Mouse (Mus musculus) c-Kit-positive CD71-positive TER-119-positive erythroid progenitor cells, embryonic 14.5 days (primary cell): ENCODE data around the gene Frmd8.
"Not testable (repeated sequence)": the region's sequence is repeated elsewhere in the genome, so short reads cannot be mapped to it uniquely, and the experiment has no call there.

ENCODE experiments used
- DNase-seq: peaks from one replicate; pipeline ENCODE4 v3.0.0-alpha.2; 2013; ENCODE audit warnings: low spot score

The Frmd8 gene

DNA sequence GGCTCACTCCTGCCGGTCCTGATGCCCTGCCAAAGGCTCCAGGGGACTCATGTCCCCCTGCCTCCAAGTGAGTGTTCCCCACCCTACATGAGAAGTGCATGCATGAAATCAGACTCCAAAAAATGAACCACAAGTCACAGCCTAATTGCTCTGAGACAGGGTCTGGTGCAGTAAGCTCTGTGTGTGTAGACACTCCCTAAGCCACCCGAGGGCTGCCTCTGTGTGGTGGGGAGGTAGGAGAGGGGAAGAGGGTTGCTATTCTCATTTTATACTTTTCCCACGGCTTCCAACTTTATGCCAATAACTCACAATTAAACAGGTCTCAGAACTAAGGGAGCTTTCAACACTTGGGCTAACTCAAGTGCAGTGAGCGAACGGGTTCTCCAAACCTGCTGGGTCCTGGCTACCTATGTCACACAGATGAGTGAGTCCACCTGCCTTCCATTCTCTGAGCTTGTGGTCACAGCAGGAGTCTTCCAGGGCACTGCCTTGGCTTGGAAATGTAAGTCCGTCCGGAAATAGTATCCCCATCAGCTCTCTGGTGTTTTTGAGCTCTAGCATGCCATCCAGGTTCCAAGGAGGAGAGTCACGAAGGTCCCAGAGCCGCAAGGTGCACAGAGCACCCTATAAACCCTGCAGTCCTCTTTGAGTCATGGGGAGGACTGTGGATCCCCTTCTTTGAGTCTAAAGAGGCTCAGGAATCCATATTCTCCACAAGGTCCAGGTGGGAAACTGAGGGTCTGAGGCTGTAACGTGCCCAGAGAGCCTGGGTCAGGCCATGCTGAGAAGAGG lies 50.1 kb downstream of the Frmd8 start:
- no peak for DNase-seq

DNA sequence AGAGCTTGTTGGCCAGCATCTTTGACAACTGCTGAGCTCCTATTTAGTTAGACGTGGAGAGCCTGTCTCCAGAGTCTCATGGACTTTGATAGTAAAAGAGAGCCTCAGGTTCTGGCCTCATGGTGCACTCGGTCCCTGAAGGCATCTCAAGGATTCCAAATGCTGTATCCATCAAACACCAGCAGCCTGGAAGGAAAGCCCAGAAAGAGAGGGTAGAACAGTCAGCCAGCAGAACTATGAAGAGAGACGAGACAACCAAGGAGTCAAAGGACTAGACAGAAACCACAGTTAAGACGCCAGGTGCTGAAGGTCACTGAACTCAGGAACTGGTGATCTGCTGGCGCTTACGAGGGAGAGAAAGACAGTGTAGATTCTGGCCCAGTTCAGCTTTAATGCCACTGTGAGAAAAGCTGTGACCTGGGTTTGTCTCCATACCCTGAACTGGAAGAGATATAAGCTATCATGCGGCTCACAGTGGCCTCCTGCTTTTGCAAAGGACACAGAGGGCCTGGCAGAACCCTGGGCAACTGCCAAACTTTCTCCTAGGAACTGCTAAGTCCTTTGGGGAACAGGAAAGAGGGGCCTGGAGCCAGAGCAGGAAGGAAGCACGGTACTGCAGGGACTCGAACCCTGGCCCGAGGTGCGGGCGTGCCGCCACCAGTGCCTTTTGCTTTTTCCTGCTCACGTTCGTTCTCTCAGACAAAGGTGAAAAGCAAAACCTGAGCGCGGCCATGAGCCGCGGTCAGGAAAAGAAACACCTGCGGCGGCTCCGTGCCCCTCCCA lies 50.8 kb downstream of the Frmd8 start:
- DNase-seq: no peak

DNA sequence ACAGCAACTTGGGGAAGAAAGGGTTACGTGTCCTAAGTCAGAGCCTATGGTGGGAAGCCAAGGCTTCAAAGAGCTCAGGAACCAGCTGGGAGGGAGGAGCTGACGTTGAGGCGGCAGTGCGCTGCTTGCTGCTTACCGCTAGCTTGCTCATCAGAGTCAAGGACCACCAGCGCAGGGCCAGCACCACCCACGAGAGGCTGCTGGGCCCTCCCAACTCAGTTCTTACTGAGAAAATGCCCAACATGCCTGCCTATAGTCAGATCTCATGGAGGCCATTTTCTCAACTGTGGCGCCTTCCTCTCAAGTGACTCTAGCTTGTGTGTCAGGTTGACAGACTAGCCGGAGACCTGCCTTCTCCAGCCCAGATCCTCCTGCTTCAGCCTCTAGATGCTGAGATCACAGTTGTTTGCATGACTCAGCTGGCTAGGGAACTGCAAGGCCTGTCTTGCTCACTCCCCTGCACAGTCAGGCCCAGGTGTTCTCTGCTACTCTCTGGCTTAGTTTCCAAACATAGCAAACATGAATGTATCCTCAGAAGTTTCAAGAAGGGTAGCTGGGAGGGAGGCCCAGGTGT lies 51.7 kb downstream of the Frmd8 start:
- no peak for DNase-seq

DNA sequence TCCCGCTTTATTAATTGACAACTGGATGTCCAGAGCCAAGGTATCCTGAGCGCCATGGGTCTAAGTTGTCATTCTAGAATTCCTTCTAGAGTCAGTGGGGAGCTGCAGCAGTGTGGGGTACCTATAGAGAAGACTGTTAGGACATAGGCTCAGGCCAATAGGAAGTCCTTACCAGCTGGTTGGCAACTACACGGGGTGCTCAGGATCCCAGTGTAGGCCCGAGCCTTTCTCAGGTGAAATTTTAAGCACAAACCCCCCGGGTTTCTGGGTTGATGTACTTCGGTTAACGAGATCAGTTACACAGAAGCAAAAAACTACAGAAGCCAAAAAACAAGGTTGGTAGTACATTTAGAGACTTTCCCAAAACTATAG lies 52.3 kb downstream of the Frmd8 start:
- DNase-seq: no peak

DNA sequence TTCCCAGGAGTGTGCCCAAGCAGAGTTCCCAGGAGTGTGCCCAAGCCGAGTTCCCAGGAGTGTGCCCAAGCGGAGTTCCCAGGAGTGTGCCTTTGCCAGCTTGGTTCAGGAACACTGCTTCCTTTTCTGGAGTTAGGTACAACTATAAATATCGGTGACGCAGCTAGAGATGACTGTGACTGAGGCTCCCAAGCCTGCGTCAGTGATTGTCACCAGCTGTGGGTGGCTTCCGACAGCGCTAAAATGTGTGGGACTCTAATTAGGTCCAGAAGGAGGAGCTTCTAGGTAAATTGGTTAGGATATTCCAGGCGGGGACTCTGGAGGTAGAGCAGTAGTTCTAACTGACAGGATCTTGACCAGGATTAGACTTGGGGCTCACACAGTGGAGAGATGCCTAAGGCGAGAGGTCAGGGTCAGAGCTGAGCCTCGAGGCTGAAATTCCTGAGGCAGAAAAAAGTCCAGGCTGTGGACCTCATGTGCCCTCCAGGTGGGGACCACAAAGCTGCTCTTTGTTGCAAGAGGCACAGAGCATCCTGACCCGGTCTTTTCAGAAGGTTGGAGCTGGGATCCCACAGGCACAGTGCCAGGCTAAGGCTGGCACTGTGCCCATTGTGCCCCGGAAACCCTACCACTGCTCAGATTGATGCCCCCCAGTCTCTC lies 52.8 kb downstream of the Frmd8 start:
- no peak for DNase-seq

DNA sequence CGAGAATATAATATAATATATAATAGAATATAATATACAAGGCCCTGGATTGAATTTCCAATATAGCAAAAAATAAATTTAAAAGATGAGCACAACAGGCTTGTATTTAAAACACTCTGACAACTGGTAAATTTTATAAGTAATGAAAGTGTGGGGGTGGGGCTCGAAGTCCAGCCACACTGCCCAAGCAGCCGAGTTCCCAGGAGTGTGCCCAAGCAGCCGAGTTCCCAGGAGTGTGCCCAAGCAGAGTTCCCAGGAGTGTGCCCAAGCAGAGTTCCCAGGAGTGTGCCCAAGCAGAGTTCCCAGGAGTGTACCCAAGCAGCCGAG lies 53.3 kb downstream of the Frmd8 start:
- no peak for DNase-seq

DNA sequence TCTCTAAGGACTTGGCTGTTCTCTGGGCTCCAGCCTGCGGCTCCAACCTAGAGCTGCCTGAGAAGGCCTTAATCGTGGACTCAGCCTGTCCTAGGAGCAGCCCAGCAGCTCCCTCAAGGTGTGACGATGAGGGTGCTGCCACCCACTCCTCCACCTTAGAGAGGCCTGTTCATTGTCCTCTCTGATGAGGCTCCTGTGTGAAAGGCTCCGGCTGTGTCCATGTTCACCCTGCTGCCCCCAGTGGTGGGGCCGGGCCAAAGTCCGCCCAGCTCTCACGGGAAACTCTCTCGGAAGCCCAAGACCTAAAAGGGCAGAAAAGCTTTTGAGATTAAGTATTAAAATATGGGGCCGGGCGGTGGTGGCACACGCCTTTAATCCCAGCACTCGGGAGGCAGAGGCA lies 55.5 kb downstream of the Frmd8 start:
- no peak for DNase-seq

DNA sequence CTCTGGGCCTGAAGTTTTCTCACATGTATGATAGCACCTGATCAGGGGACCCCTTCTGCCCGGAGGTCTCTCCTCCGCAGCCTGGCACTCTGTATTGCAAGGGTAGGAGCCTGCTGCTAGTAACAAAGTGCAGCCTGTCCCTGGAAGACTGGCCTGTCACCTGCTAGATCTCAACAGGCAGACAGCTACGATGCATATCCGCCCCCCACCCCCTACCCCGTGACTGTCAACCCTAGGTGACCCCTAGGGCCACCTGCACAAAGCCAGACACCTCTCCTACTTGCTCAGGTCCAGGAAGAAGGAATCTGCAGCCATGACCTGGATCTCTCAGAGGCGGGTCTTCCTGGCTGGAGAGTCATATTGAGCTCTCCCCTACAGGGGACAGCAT lies 56.5 kb downstream of the Frmd8 start:
- DNase-seq: no peak

DNA sequence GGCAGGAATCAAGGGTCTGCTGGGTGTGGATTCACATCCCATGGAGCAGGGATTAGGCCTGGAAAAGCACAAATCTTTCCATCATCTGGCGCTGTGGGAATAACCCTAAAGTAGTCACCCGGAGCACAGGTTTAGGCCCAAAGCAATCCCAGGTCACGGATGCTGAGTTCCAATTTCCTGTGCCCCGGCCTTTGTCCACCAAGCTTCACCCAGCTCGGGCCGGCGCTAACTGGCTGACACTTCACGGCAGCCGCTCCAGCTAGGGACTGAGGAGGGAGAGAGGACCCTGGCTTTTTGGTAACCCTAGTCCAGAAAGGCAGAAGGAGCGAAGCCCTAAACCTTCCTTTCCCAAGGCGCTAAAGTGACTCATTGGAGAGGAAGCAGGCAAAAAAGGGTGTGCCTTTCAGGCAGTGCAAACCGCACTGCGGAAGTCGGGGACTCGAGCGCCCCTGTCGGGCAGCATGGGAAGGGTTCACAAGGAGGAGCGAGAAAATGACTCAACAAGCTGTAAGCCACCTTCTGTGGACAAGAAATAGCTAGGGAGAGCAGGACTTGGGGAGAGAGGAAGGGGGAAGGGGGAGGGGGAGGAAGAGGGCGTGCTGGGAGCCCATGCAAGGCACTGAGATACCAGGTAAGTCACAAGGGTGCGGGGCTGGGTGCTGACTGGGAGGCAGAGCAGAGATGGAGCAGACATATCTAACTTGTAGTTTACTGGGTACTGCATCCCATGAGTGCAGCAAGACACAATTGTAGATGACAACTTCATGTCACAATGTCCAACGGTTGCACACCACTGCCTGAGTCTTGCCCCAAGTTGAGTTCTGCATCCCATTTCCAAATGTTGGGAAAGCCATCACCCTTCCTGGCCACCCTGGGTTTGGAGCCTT lies 57.1 kb downstream of the Frmd8 start:
- DNase-seq: peak; percentile 86

DNA sequence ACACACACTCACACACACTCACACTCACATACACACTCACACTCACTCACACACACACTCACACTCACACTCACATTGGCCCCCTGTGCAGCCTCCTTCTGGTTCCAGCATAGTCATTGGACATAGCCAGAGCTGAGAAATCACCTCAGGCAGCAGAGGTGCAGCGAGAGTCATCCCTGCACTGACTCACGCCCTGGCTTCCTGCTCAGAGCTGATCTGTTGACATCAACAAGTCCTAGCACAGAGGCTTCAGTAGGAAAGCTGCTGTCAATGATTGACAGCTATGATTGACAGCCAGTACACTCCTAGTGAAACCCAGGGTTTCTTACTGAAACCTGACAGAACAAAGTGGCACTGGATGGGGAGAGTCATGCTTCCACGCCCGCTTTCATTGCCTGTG lies 59.1 kb downstream of the Frmd8 start:
- no peak for DNase-seq

DNA sequence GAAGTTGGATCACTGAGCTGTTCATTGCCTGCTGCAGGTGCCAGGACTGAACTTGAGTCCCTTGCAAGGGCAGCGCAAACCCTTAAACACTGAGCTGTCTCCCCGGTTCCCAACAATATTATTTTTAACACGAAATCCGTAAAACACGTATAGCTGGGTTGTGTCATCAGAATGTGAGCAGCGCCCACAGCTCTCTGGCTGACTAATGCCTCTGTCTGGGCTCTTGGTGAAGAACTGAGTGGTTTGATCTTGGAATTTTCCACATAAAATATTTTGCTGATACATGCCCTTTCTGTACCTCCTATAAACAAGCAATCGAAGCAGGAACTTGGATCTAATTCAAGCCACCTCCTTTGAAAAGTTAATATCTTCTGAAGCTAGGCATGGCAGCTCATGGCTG lies 60.1 kb downstream of the Frmd8 start:
- no peak for DNase-seq

DNA sequence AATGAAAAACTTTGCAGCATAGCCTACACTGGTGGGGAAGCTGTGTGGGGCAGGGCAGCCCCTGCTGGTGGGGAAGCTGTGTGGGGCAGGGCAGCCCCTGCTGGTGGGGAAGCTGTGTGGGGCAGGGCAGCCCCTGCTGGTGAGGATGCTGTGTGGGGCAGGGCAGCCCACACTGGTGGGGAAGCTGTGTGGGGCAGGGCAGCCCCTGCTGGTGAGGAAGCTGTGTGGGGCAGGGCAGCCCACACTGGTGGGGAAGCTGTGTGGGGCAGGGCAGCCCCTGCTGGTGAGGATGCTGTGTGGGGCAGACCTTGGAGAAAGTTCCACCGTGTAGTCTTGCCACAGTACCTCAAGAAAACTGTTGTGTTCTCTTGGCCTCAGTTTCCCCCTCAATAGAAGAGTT lies 61.0 kb downstream of the Frmd8 start:
- DNase-seq: not testable (repeated sequence)

DNA sequence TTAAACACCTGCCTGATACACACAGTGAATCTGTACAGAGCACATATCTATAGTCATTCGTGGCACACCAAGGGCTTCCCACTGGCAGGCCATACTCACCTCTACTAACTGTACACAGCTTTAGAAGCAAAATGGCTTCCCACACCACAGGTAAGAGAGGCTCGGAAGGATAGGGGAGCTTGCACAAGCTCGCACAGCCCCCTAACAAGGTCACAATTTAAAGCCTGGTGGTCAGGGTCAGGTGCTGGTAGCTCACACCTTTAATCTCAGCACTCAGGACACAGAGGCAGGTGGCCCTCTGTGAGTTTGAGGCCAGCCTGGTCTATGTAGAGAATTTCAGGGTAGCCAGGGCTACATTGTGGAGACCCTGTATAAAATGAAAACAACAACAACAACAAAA lies 61.5 kb downstream of the Frmd8 start:
- no peak for DNase-seq

DNA sequence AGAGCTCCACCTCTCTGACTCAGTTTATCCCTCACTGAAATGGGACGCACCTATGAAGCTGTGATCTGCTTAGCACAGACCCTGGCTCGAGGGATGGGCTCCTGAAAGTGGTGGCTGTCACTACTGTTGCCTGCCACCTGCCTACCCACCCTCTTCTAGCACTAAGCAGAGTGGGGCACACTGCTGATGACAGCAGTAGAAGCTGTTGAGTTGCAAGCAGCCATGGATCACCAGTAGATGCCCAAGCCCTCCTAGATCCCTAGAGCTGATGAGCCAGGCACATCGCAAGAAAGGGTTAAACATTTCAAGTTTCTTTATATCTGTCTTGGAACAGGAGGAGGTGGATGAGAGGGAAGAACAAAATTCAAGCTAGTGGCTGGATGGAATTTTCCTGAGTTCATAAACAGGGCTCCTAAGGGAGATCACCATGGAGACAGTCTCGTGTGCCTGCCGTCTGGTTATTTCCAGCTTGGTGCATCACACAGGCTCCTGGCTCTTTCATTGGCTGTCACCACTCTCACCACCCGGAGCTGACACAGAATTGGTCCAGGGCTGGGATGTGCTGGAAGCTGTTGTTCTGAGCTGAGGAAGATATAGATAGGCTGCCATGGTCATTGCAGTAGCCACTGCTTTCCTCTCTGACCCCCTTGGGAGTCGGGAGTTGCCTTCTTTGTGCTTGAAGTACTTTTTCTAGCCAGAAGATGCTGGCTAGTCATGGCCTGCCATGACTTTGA lies 63.1 kb downstream of the Frmd8 start:
- DNase-seq: no peak

DNA sequence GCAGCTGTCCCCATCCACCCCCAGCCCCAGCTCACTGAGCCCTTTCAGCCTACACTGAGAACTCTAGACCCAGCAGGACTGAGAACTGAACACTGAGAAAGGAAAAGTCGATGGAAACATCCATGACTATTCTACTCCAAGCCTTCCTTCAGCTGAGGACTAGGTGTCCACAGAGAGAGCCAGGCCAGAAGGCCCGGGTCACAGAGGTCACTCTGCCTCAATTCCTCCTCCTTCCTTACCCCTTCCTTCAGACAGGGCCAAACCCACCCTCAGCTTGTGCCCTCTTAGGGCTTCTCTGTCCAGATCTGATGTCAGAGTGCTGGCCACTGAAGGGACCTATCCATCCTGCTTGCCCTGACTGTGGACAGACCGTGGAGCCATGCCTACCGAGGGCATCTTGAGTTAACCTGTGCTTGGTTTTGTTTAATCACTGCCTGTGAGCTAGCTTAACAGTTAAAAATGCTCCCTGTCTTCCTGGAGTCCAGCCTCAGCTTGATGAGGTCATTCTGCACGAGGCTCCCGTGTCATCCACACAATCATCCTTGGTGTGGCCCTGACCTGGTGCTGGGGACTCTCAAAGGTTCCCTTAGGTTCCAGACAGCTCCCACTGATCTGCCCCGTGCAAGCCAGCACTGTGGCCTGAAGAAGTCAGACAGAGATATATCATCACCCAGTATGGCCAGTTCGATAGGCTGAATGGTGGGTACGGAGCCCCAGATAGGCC lies 64.1 kb downstream of the Frmd8 start:
- DNase-seq: no peak

DNA sequence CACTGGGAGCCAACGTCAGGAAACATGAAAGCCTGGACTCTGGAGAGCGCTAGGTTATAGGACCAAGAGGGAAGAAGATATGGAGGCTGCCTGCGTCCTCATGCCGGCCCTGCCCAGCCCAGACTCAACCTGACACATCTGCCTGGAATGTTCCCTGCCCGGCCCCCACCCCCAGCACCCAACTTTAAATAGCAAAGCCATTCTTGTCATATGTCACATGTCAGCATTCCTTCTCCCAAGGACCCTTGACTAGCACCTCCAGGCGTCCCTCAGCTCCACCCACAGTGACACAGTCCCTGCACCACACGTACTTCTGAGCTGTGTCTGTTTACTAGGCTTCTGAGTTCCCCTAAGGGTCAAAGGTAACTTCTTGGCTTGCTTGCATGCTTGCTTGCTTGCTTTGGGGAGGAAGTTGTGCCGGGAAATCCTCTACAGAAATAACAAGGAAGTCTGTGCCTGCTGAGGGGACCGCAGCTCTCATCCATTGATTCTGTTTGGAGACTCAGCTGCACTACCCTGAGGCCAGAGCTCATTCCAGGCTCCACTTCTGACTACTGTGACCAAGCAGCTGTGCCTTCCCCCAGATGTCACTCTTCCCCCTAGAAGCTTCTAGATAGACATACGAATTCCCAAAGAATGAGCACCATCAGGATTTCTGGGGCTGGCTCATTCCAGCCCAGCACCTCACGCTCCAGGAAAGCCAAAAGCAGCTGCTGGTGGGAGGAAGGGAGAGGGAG lies 64.8 kb downstream of the Frmd8 start:
- no peak for DNase-seq

DNA sequence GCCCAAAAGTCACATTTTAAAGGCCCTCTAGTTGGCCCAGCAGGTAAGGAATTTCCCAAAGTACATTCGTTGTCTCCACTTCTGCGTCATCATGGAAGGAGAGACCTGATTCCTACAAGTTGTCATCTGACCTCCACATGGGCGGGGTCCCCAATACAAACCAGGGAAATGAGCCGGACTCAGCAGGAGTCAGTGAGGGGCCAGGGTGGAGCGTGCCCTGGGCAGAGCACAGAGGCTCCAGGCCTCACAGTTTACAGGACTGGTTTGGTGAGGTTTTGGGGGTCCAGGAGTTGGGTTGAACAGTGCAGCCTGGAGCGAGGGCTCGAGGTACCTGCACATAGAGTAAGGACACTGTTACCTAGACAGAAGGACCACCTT lies 65.4 kb downstream of the Frmd8 start:
- no peak for DNase-seq

DNA sequence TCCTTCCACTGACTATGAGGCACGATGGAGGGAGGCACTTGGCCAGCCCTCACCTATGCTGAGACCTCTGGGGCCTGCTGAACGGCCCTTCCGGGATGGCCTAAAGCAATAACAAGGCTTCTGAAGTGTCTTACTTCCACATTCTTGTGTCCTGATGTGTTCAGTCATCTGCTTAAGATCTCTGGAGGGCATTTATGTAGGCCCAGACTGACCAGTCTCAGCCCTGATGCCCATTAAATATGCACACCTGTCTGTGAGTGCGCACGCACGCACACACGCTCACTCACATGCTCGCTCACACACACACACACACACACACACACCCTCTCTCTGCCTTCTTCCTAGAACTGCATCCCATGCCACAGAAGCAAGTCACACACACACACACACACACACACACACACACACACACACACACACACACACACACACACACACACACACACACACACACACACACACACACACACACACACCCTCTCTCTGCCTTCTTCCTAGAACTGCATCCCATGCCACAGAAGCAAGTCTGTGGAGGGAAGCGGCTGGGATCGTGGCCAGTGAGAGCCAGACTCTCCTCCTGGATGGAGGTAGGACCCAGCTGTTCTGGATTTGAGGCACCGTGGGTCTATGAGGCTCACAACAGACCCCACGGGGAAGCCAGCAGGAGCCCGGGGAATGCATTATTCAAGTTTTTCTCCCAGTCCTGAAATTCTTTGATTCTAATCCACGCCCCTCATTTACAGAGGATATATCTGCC lies 65.9 kb downstream of the Frmd8 start:
- no peak for DNase-seq

DNA sequence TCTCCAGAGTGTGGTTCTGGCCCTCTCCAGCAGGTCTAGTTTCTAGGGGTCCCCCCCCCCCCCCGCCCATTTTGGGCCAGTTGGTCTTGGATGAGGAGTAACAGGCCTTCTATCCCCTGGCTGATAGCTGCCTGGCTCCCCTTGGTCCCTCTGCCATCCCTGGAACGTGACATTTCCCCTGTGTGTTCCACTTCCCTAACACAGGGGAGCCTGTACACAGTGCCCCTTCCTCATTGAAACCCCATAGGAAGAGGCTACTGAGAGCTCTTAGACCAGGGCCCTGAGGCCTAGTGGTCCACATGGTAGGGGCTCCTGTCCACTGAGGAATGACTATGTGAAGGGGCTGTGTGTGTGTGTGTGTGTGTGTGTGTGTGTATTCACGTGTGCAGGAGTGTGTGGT lies 67.3 kb downstream of the Frmd8 start:
- DNase-seq: no peak
